Mouse (Mus musculus) liver, adult 2 months (tissue): ENCODE measurements around the gene Ccdc12. TPM values are rescaled to one million over a fixed set of nuclear protein-coding genes. Genes with fewer than 3 reads are reported as not detected.

Experiments used
- DNase-seq: peaks from one replicate; pipeline ENCODE4 v3.0.0-alpha.2; 2011; ENCODE audit warnings: low read depth, low spot score; ENCODE audit errors: extremely low read depth
- H3K27ac ChIP-seq: fragments of 200-500 bp; replicated peaks from 2 replicates; pipeline ENCODE4 v1.5.1; 2012; ENCODE audit warnings: low read depth, mild to moderate bottlenecking, control low read depth, inconsistent platforms, low read length; ENCODE audit not compliant: insufficient read depth
- H3K27me3 ChIP-seq: fragments of 200-500 bp; 2 replicates; pipeline ENCODE4 v1.6.1; 2012; ENCODE audit warnings: mild to moderate bottlenecking, moderate library complexity, low read length, inconsistent platforms; ENCODE audit not compliant: control insufficient read depth, insufficient read depth
- H3K36me3 ChIP-seq: fragments of 200-500 bp; 2 replicates; pipeline ENCODE4 v1.6.1; 2012; ENCODE audit warnings: low read length, inconsistent platforms; ENCODE audit not compliant: control insufficient read depth, insufficient read depth
- H3K4me1 ChIP-seq: fragments of 200-500 bp; 2 replicates; pipeline ENCODE4 v1.6.1; 2011; ENCODE audit warnings: low read length; ENCODE audit not compliant: control insufficient read depth, insufficient read depth
- H3K4me3 ChIP-seq: fragments of 200-500 bp; 2 replicates; pipeline ENCODE4 v1.5.1; 2011; ENCODE audit warnings: low read depth, mild to moderate bottlenecking, control low read depth, low read length, moderate library complexity; ENCODE audit not compliant: insufficient read depth
- H3K79me2 ChIP-seq: fragments of 200-500 bp; 2 replicates; pipeline ENCODE4 v1.6.1; 2012; ENCODE audit warnings: inconsistent platforms, mild to moderate bottlenecking, low read length, moderate library complexity; ENCODE audit not compliant: control insufficient read depth, insufficient read depth
- H3K9ac ChIP-seq: fragments of 200-500 bp; 2 replicates; pipeline ENCODE4 v1.6.1; 2012; ENCODE audit warnings: low read depth, mild to moderate bottlenecking, control low read depth, inconsistent platforms, low read length
- CTCF ChIP-seq: fragments of 200-500 bp; IDR thresholded peaks from 2 replicates; pipeline ENCODE4 v1.5.1; 2011; ENCODE audit warnings: low read depth, low read length, control low read depth
- POLR2A ChIP-seq: fragments of 200-500 bp; IDR thresholded peaks from 2 replicates; pipeline ENCODE4 v1.6.1; 2011; ENCODE audit warnings: low read length, control low read depth; ENCODE audit not compliant: insufficient read depth; ENCODE audit errors: extremely low read depth
- WGBS: fragments of 180-500 bp; shearing (Covaris S2); methylation state at CpG from one replicate; pipeline ENCODE4 v1.1.7; 2018; 5-methylcytosine and 5-hydroxymethylcytosine counted together
- polyA plus RNA-seq: library from polyadenylated mRNA; depleted of rRNA; stranded (reverse); fragments of >200 nt; gene quantifications from 2 replicates; pipeline ENCODE4 v1.2.3, GENCODE M21; 2012
- total RNA-seq: library from RNA; depleted of rRNA; stranded (reverse); fragments of >200 nt; gene quantifications from 2 replicates; pipeline ENCODE4 v1.2.3, GENCODE M21; 2014

The Ccdc12 gene
- total and polyA plus RNA-seq, 2 experiments, result 29.9 to 51.4 TPM

- no peaks in the 10 kb centered on the region for H3K36me3 ChIP-seq
- TF ChIP-seq CTCF (no peak), POLR2A (no peak)
- H3K4me3 ChIP-seq, result peak overlapping the region; percentile 48
- H3K9ac ChIP-seq, result peak overlapping the region; percentile 35
- 2% methylated on average over 49 of the region's 49 CpGs for WGBS
- no peak for DNase-seq
- peaks cover 14% of the 10 kb centered on the region for H3K27me3 ChIP-seq
- no peaks in the 10 kb centered on the region for H3K79me2 ChIP-seq
- H3K27ac ChIP-seq, result no peak overlapping the region
- no peaks in the 10 kb centered on the region for H3K4me1 ChIP-seq
Observed at GRCm38 (mm10) chr9:110742951-110743455, 86.7 kb downstream of the Ccdc12 start.

DNA sequence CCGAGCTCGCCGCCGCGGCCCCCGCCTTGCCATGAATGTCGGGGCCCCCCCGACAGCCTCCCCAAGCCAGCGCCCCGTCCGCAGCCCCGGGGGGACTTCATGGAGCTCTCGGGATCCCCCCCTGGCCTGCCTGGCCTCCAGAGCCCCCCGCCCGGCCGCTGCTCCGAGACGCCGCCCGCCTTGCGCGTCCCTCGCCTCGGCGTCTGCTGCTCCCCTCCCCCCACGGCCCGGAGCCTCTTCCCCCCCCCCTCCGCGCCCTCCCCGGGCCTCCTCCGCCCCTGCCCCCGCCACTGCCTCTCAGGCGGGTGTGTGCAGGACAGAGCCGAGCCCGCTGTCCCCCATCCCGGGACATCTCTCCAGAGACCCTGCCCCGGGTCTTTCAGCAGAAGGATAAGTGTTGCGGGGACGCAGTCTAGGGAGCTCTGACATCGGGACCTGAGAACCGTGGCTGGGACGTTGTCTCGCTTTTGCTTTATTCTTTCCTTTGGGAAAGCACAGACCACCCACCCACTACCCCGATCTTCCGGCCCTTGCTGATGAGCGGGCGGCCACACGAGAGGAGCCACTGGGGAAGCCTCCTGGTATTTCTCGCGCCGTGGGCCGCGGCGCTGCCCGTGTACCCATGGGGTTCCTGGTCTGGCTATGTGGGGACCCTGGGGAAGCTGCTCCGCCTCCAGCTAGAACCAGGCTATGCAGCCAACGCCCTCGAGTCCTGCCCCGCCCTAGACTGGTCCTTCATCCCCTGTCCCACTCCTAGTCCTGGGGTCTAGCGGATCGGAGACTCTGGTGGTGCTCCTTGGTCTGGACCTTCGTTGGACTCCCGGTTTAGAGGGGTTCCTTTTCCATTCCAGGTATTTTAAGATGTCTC lies 87.4 kb downstream of the Ccdc12 start:
- 11% methylated on average over 55 of the region's 63 CpGs for WGBS
- Histone ChIP-seq H3K9ac (peak overlapping the region; percentile 50), H3K36me3 (no peaks in the 10 kb centered on the region), H3K27me3 (peaks cover 14% of the 10 kb centered on the region), H3K4me1 (no peaks in the 10 kb centered on the region), H3K4me3 (peak overlapping the region; percentile 22), H3K79me2 (no peaks in the 10 kb centered on the region), H3K27ac (peak overlapping the region; percentile 18; the same call in 1 of the 2 replicates)
- no peak for TF ChIP-seq POLR2A
- no peak for TF ChIP-seq CTCF
- DNase-seq, result no peak

DNA sequence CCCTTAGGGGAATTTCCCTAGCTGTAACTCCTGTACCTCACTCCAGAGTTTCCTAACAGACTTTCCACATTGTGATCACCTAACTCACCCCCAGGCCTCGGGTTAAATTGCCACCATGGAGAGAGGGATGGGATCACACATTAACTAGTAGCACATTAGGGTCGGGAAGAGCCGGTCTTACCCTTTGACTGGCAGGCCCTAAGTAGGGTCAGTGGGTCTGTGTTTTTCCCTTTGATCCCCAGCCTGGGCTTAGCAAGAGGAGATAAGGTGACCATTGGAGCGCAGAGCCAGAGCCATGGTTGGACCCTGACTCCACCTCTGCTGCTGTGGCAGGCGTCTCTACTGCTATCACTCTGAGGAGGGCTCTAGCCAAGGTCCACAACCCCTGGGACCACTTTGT lies 89.4 kb downstream of the Ccdc12 start:
- peak overlapping the region; percentile 47; the same call in 1 of the 2 replicates for H3K27ac ChIP-seq
- H3K27me3 ChIP-seq, result peaks cover 14% of the 10 kb centered on the region
- H3K9ac ChIP-seq, result peak overlapping the region; percentile 30; the same call in 1 of the 2 replicates
- WGBS, result 59% methylated on average over 5 of the region's 5 CpGs
- H3K79me2 ChIP-seq, result no peaks in the 10 kb centered on the region
- TF ChIP-seq POLR2A, result no peak
- TF ChIP-seq CTCF, result no peak
- no peaks in the 10 kb centered on the region for H3K4me1 ChIP-seq
- no peaks in the 10 kb centered on the region for H3K36me3 ChIP-seq
- peak overlapping the region; percentile 24; the same call in 1 of the 2 replicates for H3K4me3 ChIP-seq
- no peak for DNase-seq

GRCm38 (mm10) chr9:110746238-110746637 lies 89.9 kb downstream of the Ccdc12 start:
- Histone ChIP-seq H3K27me3 (peaks cover 14% of the 10 kb centered on the region), H3K9ac (peak overlapping the region; percentile 3), H3K27ac (peak overlapping the region; percentile 54; the same call in 1 of the 2 replicates), H3K4me1 (no peaks in the 10 kb centered on the region), H3K4me3 (peak overlapping the region; percentile 28), H3K36me3 (no peaks in the 10 kb centered on the region), H3K79me2 (no peaks in the 10 kb centered on the region)
- 71% methylated on average over 5 of the region's 5 CpGs for WGBS
- TF ChIP-seq POLR2A (no peak), CTCF (no peak)
- DNase-seq, result no peak

DNA sequence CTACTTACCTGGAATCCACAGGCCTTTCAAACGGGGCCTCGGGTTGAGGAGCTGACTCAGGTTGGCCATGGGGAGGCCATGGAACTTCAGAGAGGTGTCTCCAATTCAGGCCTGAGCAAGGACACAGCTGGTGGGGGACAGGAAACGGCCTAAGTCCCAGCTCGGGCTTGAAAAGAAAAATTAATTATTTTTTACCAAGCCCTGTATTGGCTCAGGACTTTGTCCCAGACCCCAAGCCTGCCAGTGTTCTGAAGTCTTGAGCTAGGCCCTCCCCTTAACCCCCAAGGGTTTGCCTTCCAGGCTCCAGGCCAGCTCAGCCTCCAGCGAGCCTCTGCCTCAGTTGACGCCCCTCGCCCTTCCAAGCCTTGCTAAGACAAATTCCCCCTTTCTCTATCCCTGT lies 90.7 kb downstream of the Ccdc12 start, which contains the start of gene Pth1r:
Pth1r (minus strand) TSS at position 185 of the 400 bp plus-strand sequence.
- no peaks in the 10 kb centered on the region for H3K79me2 ChIP-seq
- no peak for TF ChIP-seq POLR2A
- no peak for TF ChIP-seq CTCF
- WGBS, result 77% methylated on average over 7 of the region's 7 CpGs
- no peaks in the 10 kb centered on the region for H3K4me1 ChIP-seq
- H3K4me3 ChIP-seq, result peak within 1 kb of the TSS; percentile 28
- H3K36me3 ChIP-seq, result no peaks in the 10 kb centered on the region
- peak within 1 kb of the TSS; percentile 54; the same call in 1 of the 2 replicates for H3K27ac ChIP-seq
- peak within 1 kb of the TSS; percentile 3 for H3K9ac ChIP-seq
- peaks cover 8% of the 10 kb centered on the region for H3K27me3 ChIP-seq
- no peak for DNase-seq
